Mouse (Mus musculus): ENCODE results near the gene Wfdc10. TPM values are rescaled to one million over a fixed set of nuclear protein-coding genes. Genes with fewer than 3 reads are reported as not detected.

Wfdc10 gene
- polyA plus RNA-seq, 1 experiment from 2014 or later, result not detected

Other genes starting within 250 kb of the Wfdc10 start
- 9.7 and 9.9 TPM in 2 replicates for gene Sdc4, start 212.2 kb upstream of the Wfdc10 start, polyA plus RNA-seq (2014; fragmentation: Nextera tagmentation; extraction: Ambion mirVana)
- 62.0 and 63.6 TPM in 2 replicates for gene Sys1, start 199.1 kb upstream of the Wfdc10 start, polyA plus RNA-seq (2014; fragmentation: Nextera tagmentation; extraction: Ambion mirVana)
- gene Gm20458, start 195.1 kb upstream of the Wfdc10 start, polyA plus RNA-seq (2014; fragmentation: Nextera tagmentation; extraction: Ambion mirVana), result 4.7 and 5.0 TPM in 2 replicates
- gene Trp53tg5, start 182.3 kb upstream of the Wfdc10 start, polyA plus RNA-seq (2014; fragmentation: Nextera tagmentation; extraction: Ambion mirVana), result not detected in 2 replicates
- gene Dbndd2, start 169.9 kb upstream of the Wfdc10 start, polyA plus RNA-seq (2014; fragmentation: Nextera tagmentation; extraction: Ambion mirVana), result 3.1 and 3.4 TPM in 2 replicates
- 48.1 and 51.9 TPM in 2 replicates for gene Pigt, start 158.5 kb upstream of the Wfdc10 start, polyA plus RNA-seq (2014; fragmentation: Nextera tagmentation; extraction: Ambion mirVana)
- 15.4 and 21.7 TPM in 2 replicates for gene Wfdc2, start 93.6 kb upstream of the Wfdc10 start, polyA plus RNA-seq (2014; fragmentation: Nextera tagmentation; extraction: Ambion mirVana)
- not detected in 2 replicates for gene Spint3, start 82.6 kb upstream of the Wfdc10 start, polyA plus RNA-seq (2014; fragmentation: Nextera tagmentation; extraction: Ambion mirVana)
- gene Wfdc6a, start 70.6 kb upstream of the Wfdc10 start, polyA plus RNA-seq (2014; fragmentation: Nextera tagmentation; extraction: Ambion mirVana), result not detected in 2 replicates
- gene Eppin, start 62.5 kb upstream of the Wfdc10 start, polyA plus RNA-seq (2014; fragmentation: Nextera tagmentation; extraction: Ambion mirVana), result not detected in 2 replicates
- not detected in 2 replicates for gene Wfdc6b, start 42.5 kb upstream of the Wfdc10 start, polyA plus RNA-seq (2014; fragmentation: Nextera tagmentation; extraction: Ambion mirVana)
- gene Wfdc8, start 42.4 kb upstream of the Wfdc10 start, polyA plus RNA-seq (2014; fragmentation: Nextera tagmentation; extraction: Ambion mirVana), result not detected in 2 replicates
- not detected in 2 replicates for gene Wfdc16, start 17.2 kb upstream of the Wfdc10 start, polyA plus RNA-seq (2014; fragmentation: Nextera tagmentation; extraction: Ambion mirVana)
- not detected in 2 replicates for gene Wfdc9, start 537 bp downstream of the Wfdc10 start, polyA plus RNA-seq (2014; fragmentation: Nextera tagmentation; extraction: Ambion mirVana)
- not detected in 2 replicates for gene Wfdc11, start 18.0 kb downstream of the Wfdc10 start, polyA plus RNA-seq (2014; fragmentation: Nextera tagmentation; extraction: Ambion mirVana)
- 0.21 TPM in 1 of 2 replicates, not detected in the other for gene Wfdc13, start 29.1 kb downstream of the Wfdc10 start, polyA plus RNA-seq (2014; fragmentation: Nextera tagmentation; extraction: Ambion mirVana)
- gene Spint4, start 42.5 kb downstream of the Wfdc10 start, polyA plus RNA-seq (2014; fragmentation: Nextera tagmentation; extraction: Ambion mirVana), result not detected in 2 replicates
- not detected in 2 replicates for gene Spint5, start 59.3 kb downstream of the Wfdc10 start, polyA plus RNA-seq (2014; fragmentation: Nextera tagmentation; extraction: Ambion mirVana)
- gene Wfdc3, start 89.9 kb downstream of the Wfdc10 start, polyA plus RNA-seq (2014; fragmentation: Nextera tagmentation; extraction: Ambion mirVana), result 0.66 and 0.85 TPM in 2 replicates
- gene Dnttip1, start 89.9 kb downstream of the Wfdc10 start, polyA plus RNA-seq (2014; fragmentation: Nextera tagmentation; extraction: Ambion mirVana), result 75.9 and 82.5 TPM in 2 replicates
- 520 and 544 TPM in 2 replicates for gene Ube2c, start 113.9 kb downstream of the Wfdc10 start, polyA plus RNA-seq (2014; fragmentation: Nextera tagmentation; extraction: Ambion mirVana)
- gene Tnnc2, start 123.9 kb downstream of the Wfdc10 start, polyA plus RNA-seq (2014; fragmentation: Nextera tagmentation; extraction: Ambion mirVana), result not detected in 2 replicates
- gene Snx21, start 129.8 kb downstream of the Wfdc10 start, polyA plus RNA-seq (2014; fragmentation: Nextera tagmentation; extraction: Ambion mirVana), result 10.4 and 11.7 TPM in 2 replicates
- gene Acot8, start 148.8 kb downstream of the Wfdc10 start, polyA plus RNA-seq (2014; fragmentation: Nextera tagmentation; extraction: Ambion mirVana), result 10.2 and 12.6 TPM in 2 replicates
- gene Zswim3, start 149.1 kb downstream of the Wfdc10 start, polyA plus RNA-seq (2014; fragmentation: Nextera tagmentation; extraction: Ambion mirVana), result 11.4 and 12.6 TPM in 2 replicates
- gene Zswim1, start 166.6 kb downstream of the Wfdc10 start, polyA plus RNA-seq (2014; fragmentation: Nextera tagmentation; extraction: Ambion mirVana), result 22.0 and 23.2 TPM in 2 replicates
- not detected in 2 replicates for gene Spata25, start 172.5 kb downstream of the Wfdc10 start, polyA plus RNA-seq (2014; fragmentation: Nextera tagmentation; extraction: Ambion mirVana)
- gene Ctsa, start 176.8 kb downstream of the Wfdc10 start, polyA plus RNA-seq (2014; fragmentation: Nextera tagmentation; extraction: Ambion mirVana), result 84.8 and 89.7 TPM in 2 replicates
- 3.8 and 4.5 TPM in 2 replicates for gene Neurl2, start 177.4 kb downstream of the Wfdc10 start, polyA plus RNA-seq (2014; fragmentation: Nextera tagmentation; extraction: Ambion mirVana)
- 91.8 and 97.3 TPM in 2 replicates for gene Pltp, start 201.7 kb downstream of the Wfdc10 start, polyA plus RNA-seq (2014; fragmentation: Nextera tagmentation; extraction: Ambion mirVana)
- gene Pcif1, start 223.3 kb downstream of the Wfdc10 start, polyA plus RNA-seq (2014; fragmentation: Nextera tagmentation; extraction: Ambion mirVana), result 62.0 and 65.7 TPM in 2 replicates